Mouse (Mus musculus): Measurements from ENCODE around the gene A830005F24Rik.

The A830005F24Rik gene

GRCm38 (mm10) chr13:48545476-48546281, 32.3 kb downstream of the A830005F24Rik start:
- peak; percentile 97 for DNase-seq

- DNase-seq: peak; percentile 100
Measured at GRCm38 (mm10) chr13:48546330-48546917, 33.1 kb downstream of the A830005F24Rik start.

DNA sequence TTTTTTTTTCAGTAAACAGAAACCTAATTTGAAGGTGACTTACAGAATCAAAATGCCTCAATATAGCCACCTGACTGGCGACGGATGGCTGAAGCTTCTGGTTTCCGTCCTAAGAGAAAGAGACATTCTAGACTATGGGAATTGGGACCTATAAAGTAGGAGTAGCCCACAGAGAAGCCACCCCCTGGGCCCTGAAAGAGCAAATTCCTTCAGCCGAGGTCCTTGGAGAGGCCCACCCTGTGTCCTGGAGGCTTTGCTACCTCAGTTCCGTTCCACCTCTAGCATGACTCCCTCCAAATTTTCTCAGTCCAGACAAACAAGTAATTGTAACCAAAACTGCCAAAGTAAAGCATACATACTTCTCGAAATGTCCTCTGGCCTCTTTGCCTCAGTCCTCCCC, 34.3 kb downstream of the A830005F24Rik start:
- DNase-seq: no peak

- no peak for DNase-seq
Measured at GRCm38 (mm10) chr13:48548296-48548695, 34.9 kb downstream of the A830005F24Rik start.

DNA sequence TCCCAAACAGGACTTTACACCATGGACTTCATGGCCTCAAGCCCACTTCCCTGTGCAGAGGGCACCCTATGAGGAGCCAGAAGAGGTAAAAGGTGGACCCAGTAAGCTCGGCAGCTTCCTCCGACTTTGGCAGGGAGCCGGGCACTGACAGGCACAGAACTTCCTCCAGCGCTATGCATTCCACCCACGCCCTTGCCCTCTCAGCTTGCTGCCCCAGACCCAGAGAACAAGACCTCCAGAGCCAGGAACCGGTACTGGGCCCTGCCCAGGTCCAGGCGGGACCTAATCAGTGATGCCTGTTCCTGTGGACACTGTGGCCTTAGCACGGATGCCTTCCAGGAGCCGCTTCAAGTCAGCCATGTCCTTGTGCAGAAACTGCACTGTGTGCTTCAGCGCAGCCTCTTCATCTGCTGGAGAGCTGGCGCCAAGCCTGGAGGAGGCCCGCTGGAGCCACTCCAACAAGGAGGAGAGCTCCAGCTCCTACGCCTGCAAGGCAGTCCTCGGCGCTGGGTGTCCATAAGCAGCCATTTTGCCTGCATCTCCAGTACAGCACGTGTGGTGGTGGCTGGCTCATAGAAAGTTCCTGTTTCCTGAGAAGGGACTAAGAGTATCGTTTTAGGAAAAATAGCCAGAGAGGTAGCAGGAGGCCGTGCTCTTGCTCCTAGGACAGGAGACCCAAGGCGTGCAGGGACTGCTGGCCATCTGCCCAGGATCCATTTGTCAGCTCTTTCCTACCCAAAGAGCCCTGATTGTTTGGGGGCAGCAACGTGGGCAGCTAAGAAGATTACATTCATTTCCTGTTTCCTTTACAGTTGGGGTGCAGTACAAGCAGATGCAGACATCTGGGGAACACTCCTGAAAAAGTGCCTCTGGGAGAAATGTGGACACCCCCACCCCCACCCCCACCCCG, 39.1 kb downstream of the A830005F24Rik start:
- peak; percentile 92 for DNase-seq

DNA sequence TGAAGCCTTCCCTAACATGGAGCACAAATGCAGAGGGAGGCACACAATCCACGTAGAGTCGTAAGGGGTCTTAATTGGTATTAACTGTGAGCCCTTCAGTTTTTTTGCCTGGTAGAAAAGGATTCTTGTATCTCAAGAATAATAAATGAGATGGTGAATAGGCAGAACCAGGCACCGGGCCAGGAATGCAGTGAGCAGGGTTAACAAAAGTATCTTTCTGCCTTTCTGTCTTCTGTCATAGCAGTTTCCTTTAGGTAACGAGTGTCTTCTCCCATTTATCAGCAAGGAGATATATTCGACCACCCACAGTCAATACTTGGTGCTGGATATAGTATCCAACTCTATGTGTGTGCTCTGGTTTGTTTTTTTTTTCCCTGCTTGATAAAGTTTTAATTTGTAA, 40.1 kb downstream of the A830005F24Rik start:
- DNase-seq: no peak

DNA sequence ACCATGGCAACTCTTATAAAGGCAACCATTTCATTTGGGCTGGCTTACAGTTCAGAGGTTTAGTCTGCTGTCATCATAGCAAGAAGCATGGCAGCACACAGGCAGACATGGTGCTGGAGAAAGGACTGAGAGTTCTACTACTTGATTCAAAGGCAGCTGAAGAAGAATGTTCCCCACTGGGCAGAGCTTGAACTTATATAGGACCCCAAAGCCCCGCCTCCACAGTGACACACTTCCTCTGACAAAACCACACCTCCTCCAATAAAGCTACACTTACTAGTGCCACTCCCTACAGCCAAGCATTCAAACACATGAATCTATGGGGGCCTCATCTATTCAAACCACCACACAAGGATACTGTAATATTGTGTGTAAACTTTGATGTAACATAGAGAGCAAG, 41.2 kb downstream of the A830005F24Rik start:
- DNase-seq: no peak

DNA sequence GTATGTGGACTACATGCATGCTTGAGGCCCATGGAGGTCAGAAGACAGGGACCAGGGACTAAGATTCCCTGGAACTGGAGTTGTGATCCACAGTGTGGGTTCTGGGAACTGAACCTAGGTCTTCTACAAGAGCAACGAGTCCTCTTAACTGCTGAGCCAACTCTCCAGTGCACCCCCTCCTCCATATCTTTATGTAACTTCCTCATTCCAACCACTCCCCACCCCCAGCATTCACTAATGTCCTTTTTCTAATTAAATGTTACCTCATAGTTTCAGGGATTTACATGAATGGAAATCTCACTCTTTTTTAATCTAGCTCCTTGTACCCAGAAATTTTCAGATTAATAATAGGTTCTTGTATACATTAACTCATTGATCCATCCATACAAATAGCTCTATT, 42.6 kb downstream of the A830005F24Rik start:
- DNase-seq: no peak

DNA sequence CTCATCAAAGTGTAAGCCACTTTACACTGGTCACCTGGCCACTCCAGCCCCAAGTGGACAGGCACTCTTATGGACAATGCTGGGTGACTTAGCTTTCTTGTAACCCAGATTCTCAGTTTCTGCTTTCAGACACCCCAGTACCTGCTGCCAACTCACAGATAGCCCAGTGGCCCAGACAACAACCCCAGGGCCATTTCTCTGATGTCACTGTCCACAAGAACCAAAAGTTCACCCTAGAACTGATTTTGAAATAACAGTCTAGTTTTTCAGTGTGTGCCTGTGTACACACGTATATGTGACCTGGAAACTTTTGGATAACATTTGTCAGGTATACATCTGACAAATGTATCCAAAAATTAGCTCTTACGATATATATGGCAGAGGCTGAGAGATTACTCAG, 48.1 kb downstream of the A830005F24Rik start:
- no peak for DNase-seq

DNA sequence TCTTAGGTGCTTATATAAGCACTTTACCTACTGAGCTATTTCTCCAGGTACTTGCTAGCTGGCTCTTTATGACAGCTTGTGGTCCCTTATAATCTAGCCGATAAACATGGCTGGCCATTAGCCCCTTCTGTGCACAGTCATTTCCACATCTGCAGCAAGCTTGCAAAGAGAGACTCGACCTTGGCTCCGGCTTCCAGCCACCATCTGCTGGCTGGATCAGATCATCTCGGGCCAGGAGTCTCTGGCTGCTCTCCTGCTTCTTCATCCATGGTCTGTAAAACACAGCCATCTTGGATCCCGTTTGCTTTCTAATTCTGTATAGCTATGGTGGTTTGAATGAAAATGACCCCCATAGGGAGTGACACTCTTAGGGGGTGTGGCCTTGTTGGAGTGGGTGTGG, 49.0 kb downstream of the A830005F24Rik start:
- no peak for DNase-seq

Measured in kidney, adult 11 months (tissue).